Mouse (Mus musculus): Measurements from ENCODE around the gene Terb2.

DNA sequence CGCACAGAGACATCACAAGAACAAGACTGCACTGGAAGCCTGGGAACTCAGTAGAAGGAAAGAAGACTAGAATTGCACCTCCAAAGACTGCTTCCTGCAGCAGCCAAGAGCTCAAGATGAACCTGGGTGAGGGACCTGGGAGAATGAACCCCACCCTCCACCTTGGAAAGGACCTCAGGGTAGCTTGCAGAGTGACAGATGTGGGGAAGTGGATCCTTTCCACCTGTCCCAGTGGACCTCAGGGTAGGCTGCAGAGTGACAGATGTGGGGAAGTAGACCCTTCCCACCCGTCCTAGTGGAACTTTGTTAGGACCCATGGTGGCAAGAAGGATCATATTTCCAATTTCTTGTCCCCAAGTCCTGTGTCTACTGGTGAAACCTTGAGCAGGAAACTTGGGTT, 30.8 kb upstream of the Terb2 start:
- TF ChIP-seq CTCF (IDR thresholded peaks at IDR 0.05; ENCODE audit: control insufficient read depth, insufficient read depth, insufficient read length) (no peak), MAX (IDR thresholded peaks at IDR 0.05) (no peak), USF1 (IDR thresholded peaks at IDR 0.05; ENCODE audit: low read depth) (no peak), MYOD1 (IDR thresholded peaks at IDR 0.05; ENCODE audit: control insufficient read depth, insufficient read length, low read depth) (no peak), CEBPB (IDR thresholded peaks at IDR 0.05; ENCODE audit: low read depth) (no peak)
